Mouse (Mus musculus) Patski (cell line): ENCODE results near the gene Dst. TPM values are rescaled to one million over a fixed set of nuclear protein-coding genes. Genes with fewer than 3 reads are reported as not detected.
A peak's percentile ranks its signal among the peaks of the same experiment; 100 is the strongest.

Experiments used
- ATAC-seq: fragments of 100-300 bp; one replicate; pipeline ENCODE4 v1.8.0; 2021
- CTCF ChIA-PET: fragments of 350-600 bp; sonication (Branson Sonifier 250); formaldehyde crosslinking; loops from one replicate; lab custom pipeline; 2022; ENCODE audit warnings: inconsistent platforms; lab: Charles Lee
- POLR2A ChIA-PET: fragments of 350-600 bp; sonication (Branson Sonifier 250); formaldehyde crosslinking; loops from one replicate; lab custom pipeline; 2022; ENCODE audit warnings: antibody characterized with exemption, inconsistent platforms; lab: Charles Lee
- DNase-seq: peaks from one replicate; pipeline ENCODE4 v3.0.0-alpha.2; 2011; ENCODE audit warnings: low read depth, low spot score
- H3K27me3 ChIP-seq: fragments of 371-371 bp; one replicate; pipeline ENCODE4 v1.5.1; 2021
- CTCF ChIP-seq: fragments of 100-300 bp; IDR thresholded peaks from one replicate; pipeline ENCODE4 v1.5.1; 2021
- in situ Hi-C: fragments of 300-500 bp; cut with MboI; formaldehyde crosslinking; loops from 3 replicates; pipeline ENCODE4 v1.11.1; 2018; ENCODE audit warnings: low pct_unique_long_range_greater_than_20kb, mixed read lengths
- polyA plus RNA-seq: library from polyadenylated mRNA; unstranded; gene quantifications from one replicate; pipeline ENCODE4 v1.2.3, GENCODE M21; 2021

Gene Dst
- polyA plus RNA-seq, 1 experiment from 2014 or later: 176 TPM

GRCm38 (mm10) chr1:34044675-34045074, 136.7 kb downstream of the Dst start:
- ATAC-seq: no peak
- ChIA-PET POLR2A (interaction anchor here (1.7 kb wide), 1 partner anchor 13 kb away, joined by 3 read pairs; no protein-coding TSS in a partner anchor), CTCF (interaction anchor here (0.6 kb wide), 1 partner anchor 15 kb away, joined by 3 read pairs; no protein-coding TSS in a partner anchor)
- TF ChIP-seq CTCF: no peak
- H3K27me3 ChIP-seq: no peaks in the 10 kb centered on the region
- in situ Hi-C loops: loop anchor here (5.0 kb wide), 1 partner anchor 32 kb away; no protein-coding TSS in a partner anchor
- no peak for DNase-seq

DNA sequence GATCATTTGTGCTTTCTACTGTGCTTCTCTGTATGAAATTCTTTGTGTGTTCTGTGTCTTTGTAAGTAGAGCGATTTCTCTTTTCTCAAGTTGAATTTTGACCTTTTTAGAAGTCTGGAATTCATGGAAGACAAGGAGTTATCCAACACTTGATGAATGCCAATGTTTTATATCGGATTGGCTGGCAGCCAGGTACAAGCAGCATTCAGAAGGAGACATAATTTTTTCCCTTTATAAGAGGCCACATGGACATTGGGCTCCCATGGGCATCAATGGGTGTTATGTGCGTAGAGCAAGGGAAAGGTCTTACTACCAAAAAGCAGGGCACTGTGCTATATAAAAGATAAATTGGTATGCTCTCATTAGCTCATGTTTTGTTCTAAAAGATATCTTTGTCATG, 139.3 kb downstream of the Dst start:
- H3K27me3 ChIP-seq: no peaks in the 10 kb centered on the region
- no peak for TF ChIP-seq CTCF
- ChIA-PET POLR2A (no interaction called here), CTCF (no interaction called here)
- ATAC-seq (no peak), DNase-seq (no peak)
- in situ Hi-C loops: loop anchor here (5.0 kb wide), 1 partner anchor 35 kb away; no protein-coding TSS in a partner anchor

- POLR2A ChIA-PET: interaction anchor here (0.7 kb wide), 1 partner anchor 10 kb away, joined by 4 read pairs; no protein-coding TSS in a partner anchor
- DNase-seq: no peak
- CTCF ChIA-PET: interaction anchor here (0.7 to 1.6 kb wide), 4 partner anchors 10 to 117 kb away, joined by 3 to 6 read pairs (median 4); no protein-coding TSS in a partner anchor
- no peaks in the 10 kb centered on the region for H3K27me3 ChIP-seq
- TF ChIP-seq CTCF: no peak
- in situ Hi-C loops: no loop called here
- no peak for ATAC-seq
Measured at GRCm38 (mm10) chr1:34051251-34051650, 143.2 kb downstream of the Dst start.

DNA sequence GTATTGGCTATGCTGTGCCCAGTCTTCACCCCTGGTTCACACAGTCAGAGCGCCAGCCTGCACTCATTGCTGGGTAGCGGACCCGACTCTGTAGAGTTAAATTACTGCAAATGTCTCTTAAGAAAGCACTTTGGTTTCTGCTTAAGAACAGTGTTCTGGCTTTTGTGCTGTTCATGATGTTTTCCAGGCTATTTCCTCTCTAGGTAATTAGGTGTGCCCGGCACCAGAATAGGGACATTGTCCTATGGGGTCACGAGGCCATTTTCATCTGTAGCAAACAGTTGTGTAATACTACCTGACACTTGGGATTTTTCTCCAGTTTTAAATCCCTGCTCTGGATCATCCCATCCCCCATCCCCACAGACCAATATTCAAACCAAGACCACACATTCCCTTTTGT, 144.4 kb downstream of the Dst start:
- H3K27me3 ChIP-seq: no peaks in the 10 kb centered on the region
- ChIA-PET CTCF (interaction anchor here (1.6 kb wide), 1 partner anchor 9 kb away, joined by 6 read pairs; no protein-coding TSS in a partner anchor), POLR2A (no interaction called here)
- ATAC-seq: no peak
- TF ChIP-seq CTCF: no peak
- no peak for DNase-seq
- in situ Hi-C loops: no loop called here

- TF ChIP-seq CTCF: no peak
- ATAC-seq: no peak
Measured at GRCm38 (mm10) chr1:34054970-34055369, 146.9 kb downstream of the Dst start.

GRCm38 (mm10) chr1:34056658-34057057, 148.6 kb downstream of the Dst start:
- POLR2A ChIA-PET: no interaction called here
- no peaks in the 10 kb centered on the region for H3K27me3 ChIP-seq
- no peak for TF ChIP-seq CTCF
- ATAC-seq (no peak), DNase-seq (no peak)
- in situ Hi-C loops: loop anchor here (5.0 kb wide), 1 partner anchor 491 kb away; no protein-coding TSS in a partner anchor
- CTCF ChIA-PET: interaction anchor here (0.9 to 1.1 kb wide), 2 partner anchors 10 to 38 kb away, joined by 3 read pairs; no protein-coding TSS in a partner anchor

More at GRCm38 (mm10) chr1:34054970-34055369, 146.9 kb downstream of the Dst start:
- H3K27me3 ChIP-seq: no peaks in the 10 kb centered on the region
- ChIA-PET CTCF (no interaction called here), POLR2A (interaction anchor here (0.8 kb wide), 1 partner anchor 55 kb away, joined by 3 read pairs; no protein-coding TSS in a partner anchor)
- DNase-seq: no peak
- in situ Hi-C loops: loop anchor here (5.0 kb wide), 1 partner anchor 492 kb away; no protein-coding TSS in a partner anchor

- TF ChIP-seq CTCF: no peak
- no peak for DNase-seq
- H3K27me3 ChIP-seq: no peaks in the 10 kb centered on the region
- ATAC-seq: no peak
- POLR2A ChIA-PET: no interaction called here
- CTCF ChIA-PET: interaction anchor here (0.9 to 1.6 kb wide), 2 partner anchors 9 to 46 kb away, joined by 3 to 4 read pairs; no protein-coding TSS in a partner anchor
- in situ Hi-C loops: loop anchor here (5.0 kb wide), 1 partner anchor 488 kb away; no protein-coding TSS in a partner anchor
Measured at GRCm38 (mm10) chr1:34059231-34059630, 151.2 kb downstream of the Dst start.

- CTCF ChIA-PET: interaction anchor here (0.6 to 3.5 kb wide), 9 partner anchors 9 to 115 kb away, joined by 3 to 16 read pairs (median 4); no protein-coding TSS in a partner anchor
- peak; percentile 61 for ATAC-seq
- no peaks in the 10 kb centered on the region for H3K27me3 ChIP-seq
- in situ Hi-C loops: no loop called here
- no peak for TF ChIP-seq CTCF
- DNase-seq: peak; percentile 31
- POLR2A ChIA-PET: no interaction called here
Measured at GRCm38 (mm10) chr1:34060446-34060845, 152.4 kb downstream of the Dst start.

DNA sequence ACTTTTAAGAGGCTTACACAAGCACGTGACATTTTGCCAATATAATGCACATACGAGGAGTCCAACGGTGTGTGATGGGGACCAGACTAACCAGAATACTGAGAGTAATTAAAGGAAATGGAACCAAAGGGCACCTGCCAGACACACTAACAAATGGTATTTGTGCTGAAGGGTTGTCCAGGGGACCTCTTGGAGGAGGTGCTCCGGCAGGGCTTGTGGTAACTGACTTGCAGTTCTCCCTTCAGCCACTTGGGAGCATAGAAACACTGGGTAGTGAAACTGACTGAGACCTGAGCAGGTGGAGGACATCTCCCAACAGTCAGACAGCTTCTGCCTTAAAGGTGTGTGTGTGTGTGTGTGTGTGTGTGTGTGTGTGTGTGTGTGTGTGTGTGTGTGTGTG, 153.1 kb downstream of the Dst start:
- TF ChIP-seq CTCF: peak; percentile 76
- ChIA-PET CTCF (interaction anchor here (0.6 to 3.5 kb wide), 12 partner anchors 10 to 115 kb away, joined by 3 to 16 read pairs (median 4); no protein-coding TSS in a partner anchor), POLR2A (no interaction called here)
- ATAC-seq (peak; percentile 80), DNase-seq (peak; percentile 28)
- in situ Hi-C loops: no loop called here
- no peaks in the 10 kb centered on the region for H3K27me3 ChIP-seq

DNA sequence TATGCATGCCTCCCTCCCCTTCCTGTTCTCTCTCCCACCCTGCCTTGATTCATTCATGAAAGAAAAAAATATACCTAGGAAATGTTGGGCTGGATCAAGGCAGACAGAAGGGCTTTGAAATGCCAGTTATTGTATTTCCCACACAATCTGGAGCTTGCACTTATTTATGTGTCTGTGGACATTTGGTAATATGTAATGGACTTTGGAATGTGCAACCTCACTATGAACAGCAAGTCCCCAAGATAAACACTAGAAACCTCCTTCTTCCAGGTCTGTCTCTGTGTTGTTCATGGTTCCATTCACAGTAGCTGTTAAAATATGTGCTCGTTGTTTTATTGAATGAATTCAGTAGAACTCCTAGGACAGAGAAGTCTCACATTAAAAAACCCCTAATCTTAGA, 153.8 kb downstream of the Dst start:
- TF ChIP-seq CTCF: no peak
- in situ Hi-C loops: no loop called here
- ChIA-PET CTCF (interaction anchor here (0.7 to 3.5 kb wide), 9 partner anchors 10 to 106 kb away, joined by 3 to 16 read pairs (median 6); no protein-coding TSS in a partner anchor), POLR2A (interaction anchor here (0.6 to 1.5 kb wide), 2 partner anchors 10 to 58 kb away, joined by 4 read pairs; no protein-coding TSS in a partner anchor)
- H3K27me3 ChIP-seq: no peaks in the 10 kb centered on the region
- DNase-seq: no peak
- ATAC-seq: no peak

GRCm38 (mm10) chr1:34063943-34064342, 155.9 kb downstream of the Dst start:
- POLR2A ChIA-PET: no interaction called here
- TF ChIP-seq CTCF: no peak
- ATAC-seq (no peak), DNase-seq (no peak)
- no peaks in the 10 kb centered on the region for H3K27me3 ChIP-seq
- in situ Hi-C loops: no loop called here
- CTCF ChIA-PET: interaction anchor here (0.8 to 1.2 kb wide), 4 partner anchors 9 to 54 kb away, joined by 3 read pairs; no protein-coding TSS in a partner anchor
